Mouse (Mus musculus) MEL (cell line): ENCODE results near the gene Ncoa3. TPM values are rescaled to one million over a fixed set of nuclear protein-coding genes. Genes with fewer than 3 reads are reported as not detected.

ENCODE experiments used
- DNase-seq: peaks from one replicate; pipeline ENCODE4 v3.0.0; 2011; ENCODE audit warnings: low read depth, low spot score
- H3K27ac ChIP-seq: 2 replicates; pipeline ENCODE4 v1.5.1; 2012; ENCODE audit warnings: low read depth, mild to moderate bottlenecking, control low read depth, low read length, moderate library complexity; ENCODE audit not compliant: control insufficient read depth
- H3K27me3 ChIP-seq, 2 experiments: fragments of 150-350 bp in 1 of 2; sonication (generic) in 1 of 2; 2 replicates each; pipeline ENCODE4 v1.6.1; 2012; ENCODE audit warnings: low read length in 2 of 2, mild to moderate bottlenecking in 2 of 2, improper control_type of control experiment in 1 of 2, moderate library complexity in 1 of 2; ENCODE audit not compliant: insufficient read depth in 2 of 2, control insufficient read depth in 1 of 2
- H3K36me3 ChIP-seq, 2 experiments: 2 replicates each; pipeline ENCODE4 v1.6.1; 2012 to 2014; ENCODE audit warnings: low read length in 2 of 2, improper control_type of control experiment in 1 of 2, inconsistent platforms in 1 of 2, mild to moderate bottlenecking in 1 of 2; ENCODE audit not compliant: insufficient read depth in 2 of 2, control insufficient read depth in 1 of 2
- H3K4me1 ChIP-seq, 2 experiments: fragments of 150-350 bp in 1 of 2; sonication (generic) in 1 of 2; 2 replicates each; pipeline ENCODE4 v1.6.1; 2012; ENCODE audit warnings: low read length in 2 of 2, improper control_type of control experiment in 1 of 2, mild to moderate bottlenecking in 1 of 2; ENCODE audit not compliant: insufficient read depth in 2 of 2, control insufficient read depth in 1 of 2
- H3K4me3 ChIP-seq, 2 experiments: fragments of 150-350 bp in 1 of 2; sonication (generic) in 1 of 2; 2 replicates each; pipeline ENCODE4 v1.5.1; 2012; ENCODE audit warnings: low read depth in 2 of 2, low read length in 2 of 2, mild to moderate bottlenecking in 2 of 2, moderate library complexity in 2 of 2, control low read depth in 1 of 2, improper control_type of control experiment in 1 of 2; ENCODE audit not compliant: control insufficient read depth in 1 of 2, insufficient read depth in 1 of 2
- H3K79me2 ChIP-seq: 2 replicates; pipeline ENCODE4 v1.6.1; 2012; ENCODE audit warnings: mild to moderate bottlenecking, low read length, moderate library complexity; ENCODE audit not compliant: control insufficient read depth, poor library complexity, insufficient read depth
- H3K9ac ChIP-seq: 2 replicates; pipeline ENCODE4 v1.6.1; 2012; ENCODE audit warnings: low read depth, mild to moderate bottlenecking, control low read depth, low read length, moderate library complexity; ENCODE audit not compliant: control insufficient read depth, poor library complexity, severe bottlenecking
- H3K9me3 ChIP-seq: fragments of 150-350 bp; sonication (generic); replicated peaks from 2 replicates; pipeline ENCODE4 v1.6.1; 2012; ENCODE audit warnings: mild to moderate bottlenecking, low read length, improper control_type of control experiment, moderate library complexity; ENCODE audit not compliant: insufficient read depth
- BHLHE40 ChIP-seq: IDR thresholded peaks from 2 replicates; pipeline ENCODE4 v1.6.1; 2012; ENCODE audit warnings: low read depth, mild to moderate bottlenecking, inconsistent platforms, low read length, improper control_type of control experiment, borderline replicate concordance
- CHD1 ChIP-seq: IDR thresholded peaks from 2 replicates; pipeline ENCODE4 v1.6.1; 2012; ENCODE audit warnings: low read depth, mild to moderate bottlenecking, inconsistent platforms, low read length, improper control_type of control experiment
- CTCF ChIP-seq, 3 experiments: IDR thresholded peaks in 2 of 3; conservative IDR thresholded peaks in 1 of 3; 2 replicates each; pipeline ENCODE4 v1.5.1; 2011 to 2012; ENCODE audit warnings: low read length in 3 of 3, low read depth in 2 of 3, mild to moderate bottlenecking in 2 of 3, improper control_type of control experiment in 1 of 3, inconsistent platforms in 1 of 3, mixed read lengths in 1 of 3, moderate library complexity in 1 of 3; ENCODE audit not compliant: control insufficient read depth in 1 of 3, insufficient read depth in 1 of 3, poor library complexity in 1 of 3, severe bottlenecking in 1 of 3
- ELF1 ChIP-seq: IDR thresholded peaks from 2 replicates; pipeline ENCODE4 v1.6.1; 2014; ENCODE audit warnings: low read depth, mild to moderate bottlenecking, inconsistent platforms, low read length, improper control_type of control experiment, moderate library complexity
- EP300 ChIP-seq, 2 experiments: IDR thresholded peaks; 2 replicates each; pipeline ENCODE4 v1.6.1; 2011; ENCODE audit warnings: improper control_type of control experiment in 2 of 2, low read length in 2 of 2, low read depth in 1 of 2, mild to moderate bottlenecking in 1 of 2
- ETS1 ChIP-seq: IDR thresholded peaks from 2 replicates; pipeline ENCODE4 v1.6.1; 2012; ENCODE audit warnings: low read depth, mild to moderate bottlenecking, inconsistent platforms, low read length, improper control_type of control experiment, moderate library complexity
- GABPA ChIP-seq: IDR thresholded peaks from 2 replicates; pipeline ENCODE4 v1.6.1; 2012; ENCODE audit warnings: low read depth, mild to moderate bottlenecking, inconsistent platforms, low read length, improper control_type of control experiment, moderate library complexity
- GATA1 ChIP-seq: IDR thresholded peaks from 2 replicates; pipeline ENCODE4 v1.6.1; 2011; ENCODE audit warnings: low read depth, low read length, improper control_type of control experiment
- JUND ChIP-seq: IDR thresholded peaks from 2 replicates; pipeline ENCODE4 v1.6.1; 2011; ENCODE audit warnings: low read depth, mild to moderate bottlenecking, improper control_type of control experiment, low read length
- KAT2A ChIP-seq: conservative IDR thresholded peaks from 2 replicates; pipeline ENCODE4 v1.6.1; 2012; ENCODE audit warnings: low read depth, low read length, improper control_type of control experiment, inconsistent platforms
- MAX ChIP-seq: IDR thresholded peaks from 2 replicates; pipeline ENCODE4 v1.6.1; 2011; ENCODE audit warnings: low read length, improper control_type of control experiment
- MAZ ChIP-seq: IDR thresholded peaks from 2 replicates; pipeline ENCODE4 v1.6.1; 2012; ENCODE audit warnings: low read depth, mild to moderate bottlenecking, inconsistent platforms, low read length, improper control_type of control experiment
- MXI1 ChIP-seq: IDR thresholded peaks from 2 replicates; pipeline ENCODE4 v1.6.1; 2011; ENCODE audit warnings: mild to moderate bottlenecking, low read depth, low read length, improper control_type of control experiment
- MYB ChIP-seq: IDR thresholded peaks from 2 replicates; pipeline ENCODE4 v1.6.1; 2011; ENCODE audit warnings: mild to moderate bottlenecking, low read depth, low read length, improper control_type of control experiment
- MYC ChIP-seq: IDR thresholded peaks from 2 replicates; pipeline ENCODE4 v1.6.1; 2011; ENCODE audit warnings: low read depth, mild to moderate bottlenecking, low read length, improper control_type of control experiment, moderate library complexity
- NELFE ChIP-seq: IDR thresholded peaks from 2 replicates; pipeline ENCODE4 v1.6.1; 2011; ENCODE audit warnings: low read depth, low read length, improper control_type of control experiment
- NRF1 ChIP-seq: IDR thresholded peaks from 2 replicates; pipeline ENCODE4 v1.6.1; 2014; ENCODE audit warnings: low read depth, mild to moderate bottlenecking, inconsistent platforms, low read length, improper control_type of control experiment, moderate library complexity; ENCODE audit not compliant: poor library complexity, insufficient read depth, severe bottlenecking
- POLR2AphosphoS2 ChIP-seq: IDR thresholded peaks from 2 replicates; pipeline ENCODE4 v1.6.1; 2011; ENCODE audit warnings: low read length, improper control_type of control experiment
- RAD21 ChIP-seq: IDR thresholded peaks from 2 replicates; pipeline ENCODE4 v1.6.1; 2011; ENCODE audit warnings: mild to moderate bottlenecking, low read depth, low read length, improper control_type of control experiment
- SIN3A ChIP-seq: IDR thresholded peaks from 2 replicates; pipeline ENCODE4 v1.6.1; 2012; ENCODE audit warnings: low read length, improper control_type of control experiment, inconsistent platforms
- SMC3 ChIP-seq: IDR thresholded peaks from 2 replicates; pipeline ENCODE4 v1.6.1; 2011; ENCODE audit warnings: low read depth, low read length, improper control_type of control experiment
- TCF12 ChIP-seq: IDR thresholded peaks from 2 replicates; pipeline ENCODE4 v1.6.1; 2014; ENCODE audit warnings: low read depth, mild to moderate bottlenecking, inconsistent platforms, low read length, improper control_type of control experiment, moderate library complexity
- UBTF ChIP-seq: IDR thresholded peaks from 2 replicates; pipeline ENCODE4 v1.6.1; 2012; ENCODE audit warnings: low read depth, mild to moderate bottlenecking, inconsistent platforms, low read length, improper control_type of control experiment, moderate library complexity, borderline replicate concordance; ENCODE audit not compliant: insufficient read depth
- USF1 ChIP-seq: IDR thresholded peaks from 2 replicates; pipeline ENCODE4 v1.6.1; 2014; ENCODE audit warnings: low read depth, mild to moderate bottlenecking, inconsistent platforms, low read length, improper control_type of control experiment, moderate library complexity
- ZC3H11A ChIP-seq: IDR thresholded peaks from 2 replicates; pipeline ENCODE4 v1.6.1; 2012; ENCODE audit warnings: low read depth, mild to moderate bottlenecking, inconsistent platforms, low read length, improper control_type of control experiment
- ZKSCAN1 ChIP-seq: IDR thresholded peaks from 2 replicates; pipeline ENCODE4 v1.6.1; 2012; ENCODE audit warnings: low read depth, mild to moderate bottlenecking, inconsistent platforms, low read length, improper control_type of control experiment, moderate library complexity
- ZNF384 ChIP-seq: IDR thresholded peaks from 2 replicates; pipeline ENCODE4 v1.6.1; 2012; ENCODE audit warnings: low read depth, mild to moderate bottlenecking, inconsistent platforms, low read length, improper control_type of control experiment
- polyA plus RNA-seq, 2 experiments: library from polyadenylated mRNA; stranded (reverse) in 1 of 2; unstranded in 1 of 2; fragments of >175 nt in 1 of 2; fragments of >200 nt in 1 of 2; gene quantifications; 2 replicates each; pipeline versions ENCODE4 v1.2.1 to v1.2.4; 2012; ENCODE audit warnings: low replicate concordance in 2 of 2, low read depth in 1 of 2; ENCODE audit not compliant: insufficient read length in 2 of 2, insufficient read depth in 1 of 2, missing spikeins in 1 of 2
- total RNA-seq: library from RNA; depleted of rRNA; stranded (reverse); fragments of 300-350 nt; gene quantifications from 2 replicates; pipeline ENCODE4 v1.2.3, GENCODE M21; 2012

The Ncoa3 gene
- total and polyA plus RNA-seq, 3 experiments, result 5.7 to 19.8 (median 10.3) TPM

DNA sequence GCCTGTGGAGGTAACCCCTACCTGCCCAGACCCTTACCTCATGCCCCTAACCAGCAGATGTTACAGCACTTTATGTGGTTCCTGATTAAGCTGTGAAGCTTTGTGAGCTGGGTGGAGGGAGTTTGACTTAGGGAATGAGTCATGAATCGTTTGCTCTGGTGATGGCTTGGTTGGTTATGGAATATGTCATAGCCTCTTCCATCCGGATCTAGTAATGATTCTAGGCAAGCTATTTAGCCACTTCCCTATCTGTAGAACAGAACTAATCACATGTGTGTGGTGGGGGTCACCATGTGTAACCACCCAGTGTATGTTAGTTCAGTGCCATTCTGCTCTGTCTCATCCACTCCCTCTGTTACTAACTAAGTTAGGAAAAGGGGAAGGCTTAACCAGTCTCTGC lies 52.6 kb downstream of the Ncoa3 start:
- H3K9me3 ChIP-seq, result no peaks in the 10 kb centered on the region
- no peak overlapping the region for H3K4me3 ChIP-seq
- peak; percentile 35 for DNase-seq
- no peaks in the 10 kb centered on the region for H3K27me3 ChIP-seq
- TF ChIP-seq ZC3H11A (no peak), JUND (0 out of 2 replicates have a peak, but pooled peaks have one; percentile 13)
- no peaks in the 10 kb centered on the region for H3K79me2 ChIP-seq
- H3K9ac ChIP-seq, result peak overlapping the region; percentile 20; the same call in 1 of the 2 replicates
- peak overlapping the region; percentile 64; the same call in 1 of the 2 replicates for H3K27ac ChIP-seq
- peaks cover 2 to 23% of the 10 kb centered on the region in 2 experiments; a peak in 3 of 4 replicates for H3K36me3 ChIP-seq
- peaks cover 12 to 26% of the 10 kb centered on the region in 2 experiments for H3K4me1 ChIP-seq

- peak; percentile 80 for DNase-seq
- Histone ChIP-seq H3K9ac (peak overlapping the region; percentile 20), H3K79me2 (no peaks in the 10 kb centered on the region), H3K4me1 (peaks cover 12 to 26% of the 10 kb centered on the region in 2 experiments), H3K9me3 (no peaks in the 10 kb centered on the region), H3K27me3 (no peaks in the 10 kb centered on the region), H3K36me3 (peaks cover 2 to 23% of the 10 kb centered on the region in 2 experiments; a peak in 3 of 4 replicates), H3K27ac (peak overlapping the region; percentile 64), H3K4me3 (no peak overlapping the region)
- no peak for TF ChIP-seq ELF1
- TF ChIP-seq GABPA, result no peak
- TF ChIP-seq TCF12, result no peak
- TF ChIP-seq ZC3H11A, result peak; percentile 88
- peak; percentile 9 to 54; a peak in 2 of 4 replicates for TF ChIP-seq EP300 (IDR thresholded peaks at IDR 0.05; ENCODE audit: low read depth in 1 of 2, low read length in 2 of 2)
- peak; percentile 88 for TF ChIP-seq SIN3A
- 0 out of 2 replicates have a peak, but pooled peaks have one; percentile 21 for TF ChIP-seq GATA1
- TF ChIP-seq MAZ, result no peak
- TF ChIP-seq ZKSCAN1, result no peak
- peak; percentile 86 for TF ChIP-seq SMC3
- peak; percentile 50; the same call in 1 of the 2 replicates for TF ChIP-seq ETS1
- TF ChIP-seq MYC, result peak; percentile 75
- TF ChIP-seq KAT2A, result no peak
- no peak for TF ChIP-seq UBTF
- 0 out of 2 replicates have a peak, but pooled peaks have one; percentile 64 for TF ChIP-seq ZNF384
- TF ChIP-seq POLR2AphosphoS2, result no peak
- 0 out of 2 replicates have a peak, but pooled peaks have one; percentile 41 for TF ChIP-seq CHD1
- peak; percentile 24; the same call in 1 of the 2 replicates for TF ChIP-seq USF1
- TF ChIP-seq RAD21, result peak; percentile 96
- TF ChIP-seq MXI1, result peak; percentile 98
- TF ChIP-seq BHLHE40, result 0 out of 2 replicates have a peak, but pooled peaks have one; percentile 27
- no peak for TF ChIP-seq NRF1
- TF ChIP-seq NELFE, result no peak
- peak; percentile 83 for TF ChIP-seq MAX
- peak; percentile 74 to 90 (median 82) for TF ChIP-seq CTCF (IDR thresholded peaks at IDR 0.05 in 2 of 3, conservative IDR thresholded peaks at IDR 0.05 in 1 of 3; ENCODE audit: control insufficient read depth in 1 of 3, insufficient read depth in 1 of 3, low read depth in 2 of 3, low read length in 3 of 3, poor library complexity in 1 of 3, severe bottlenecking in 1 of 3)
- no peak for TF ChIP-seq MYB
Measured at GRCm38 (mm10) chr2:166045549-166046501, 53.4 kb downstream of the Ncoa3 start.
